Mouse (Mus musculus) liver, postnatal 0 days (tissue): ENCODE data around the gene Rtn4ip1.

Experiments used
- CTCF ChIP-seq: sonication (generic); IDR thresholded peaks from 2 replicates; pipeline ENCODE4 v1.5.1; 2016; ENCODE audit warnings: antibody characterized with exemption, low read depth
- EP300 ChIP-seq: IDR thresholded peaks from 2 replicates; pipeline ENCODE4 v1.6.1; 2016; ENCODE audit warnings: antibody characterized with exemption, low read depth, mild to moderate bottlenecking

- TF ChIP-seq CTCF = no peak
- TF ChIP-seq EP300 = no peak
These were observed 90.9 kb downstream of the Rtn4ip1 start for GRCm38 (mm10) chr10:43992506-43992905.
